Mouse (Mus musculus) thymus, adult 18-20 months (tissue): Measurements from ENCODE around the gene Myo18b.

Experiments
- DNase-seq, 2 experiments: peaks; one replicate each; pipeline ENCODE4 v3.0.0; 2022; ENCODE audit warnings: mixed read lengths in 2 of 2

Myo18b gene

DNA sequence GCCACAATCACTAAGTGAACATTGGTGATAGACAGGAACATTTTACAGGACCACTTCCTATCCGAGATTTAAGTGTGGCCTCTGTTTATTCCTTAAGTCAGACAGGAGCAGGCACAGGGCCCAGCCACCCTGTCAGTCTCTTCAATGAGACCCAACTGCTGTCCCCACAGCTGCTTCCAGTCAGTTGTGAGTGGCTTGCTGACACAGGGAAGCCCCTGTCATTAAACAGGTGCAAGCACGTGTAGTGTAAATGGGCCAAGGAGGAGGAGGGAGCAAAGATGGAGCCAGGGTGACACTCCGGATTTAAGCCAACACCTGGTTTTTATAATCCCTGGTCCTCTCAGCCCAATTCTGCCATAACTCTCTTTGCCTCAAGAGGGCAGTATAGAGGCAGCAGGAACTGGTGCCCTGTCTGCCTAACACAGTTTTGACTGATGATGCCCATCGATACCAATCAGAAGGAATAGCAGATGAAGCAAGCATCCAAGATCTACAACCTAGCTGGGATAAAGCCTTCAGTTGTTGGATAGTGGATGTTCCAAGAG, 19.2 kb downstream of the Myo18b start:
- DNase-seq, result no peak

- DNase-seq, result no peak
Measured at GRCm38 (mm10) chr5:112872999-112873398, 23.2 kb downstream of the Myo18b start.

DNA sequence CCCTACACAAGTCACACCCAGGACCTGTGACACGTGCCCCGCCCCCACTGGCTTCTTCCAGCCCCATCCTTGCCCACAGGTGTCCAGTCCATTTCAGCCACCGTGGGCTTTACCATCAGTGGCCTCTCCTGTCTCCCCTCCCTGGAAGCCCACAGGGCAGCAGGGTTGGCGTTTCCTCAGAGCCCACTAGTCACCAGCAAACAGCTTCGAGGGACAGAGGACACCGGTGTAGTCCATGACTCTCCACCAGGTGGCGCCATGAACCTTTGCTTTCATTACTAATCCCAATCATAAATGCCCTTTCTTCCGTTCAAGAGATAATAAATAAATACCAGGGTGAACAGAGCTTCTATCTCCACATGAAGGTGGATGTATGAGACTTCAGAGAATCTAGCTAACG, 25.4 kb downstream of the Myo18b start:
- DNase-seq, result peak in 1 of 2 experiments; percentile 17

- no peak for DNase-seq
Measured at GRCm38 (mm10) chr5:112868620-112869019, 27.5 kb downstream of the Myo18b start.

GRCm38 (mm10) chr5:112864719-112865367, 31.3 kb downstream of the Myo18b start:
- peak in 1 of 2 experiments; percentile 8 for DNase-seq

GRCm38 (mm10) chr5:112859379-112860035, 36.7 kb downstream of the Myo18b start:
- no peak for DNase-seq

DNA sequence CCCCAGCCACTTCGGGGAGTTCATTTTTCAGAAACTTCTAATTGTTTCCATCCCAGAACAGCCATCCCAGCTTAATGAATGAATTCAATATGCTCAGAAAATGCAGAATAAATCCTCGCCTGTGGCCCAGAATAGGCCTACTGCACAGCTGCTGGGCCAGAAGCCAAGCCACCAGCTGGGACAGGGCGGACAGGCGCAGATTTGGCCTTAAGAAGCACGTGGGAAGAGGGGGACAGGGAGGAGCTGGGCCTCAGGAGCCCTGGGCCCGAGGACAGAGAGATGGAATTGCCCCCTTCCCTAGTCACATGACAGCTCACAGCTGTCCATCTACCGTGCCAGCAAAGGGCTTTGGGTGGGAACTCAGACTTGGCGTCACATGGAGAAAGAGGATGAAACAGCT, 43.0 kb downstream of the Myo18b start:
- no peak for DNase-seq

- no peak for DNase-seq
Measured at GRCm38 (mm10) chr5:112851389-112851788, 44.8 kb downstream of the Myo18b start.

DNA sequence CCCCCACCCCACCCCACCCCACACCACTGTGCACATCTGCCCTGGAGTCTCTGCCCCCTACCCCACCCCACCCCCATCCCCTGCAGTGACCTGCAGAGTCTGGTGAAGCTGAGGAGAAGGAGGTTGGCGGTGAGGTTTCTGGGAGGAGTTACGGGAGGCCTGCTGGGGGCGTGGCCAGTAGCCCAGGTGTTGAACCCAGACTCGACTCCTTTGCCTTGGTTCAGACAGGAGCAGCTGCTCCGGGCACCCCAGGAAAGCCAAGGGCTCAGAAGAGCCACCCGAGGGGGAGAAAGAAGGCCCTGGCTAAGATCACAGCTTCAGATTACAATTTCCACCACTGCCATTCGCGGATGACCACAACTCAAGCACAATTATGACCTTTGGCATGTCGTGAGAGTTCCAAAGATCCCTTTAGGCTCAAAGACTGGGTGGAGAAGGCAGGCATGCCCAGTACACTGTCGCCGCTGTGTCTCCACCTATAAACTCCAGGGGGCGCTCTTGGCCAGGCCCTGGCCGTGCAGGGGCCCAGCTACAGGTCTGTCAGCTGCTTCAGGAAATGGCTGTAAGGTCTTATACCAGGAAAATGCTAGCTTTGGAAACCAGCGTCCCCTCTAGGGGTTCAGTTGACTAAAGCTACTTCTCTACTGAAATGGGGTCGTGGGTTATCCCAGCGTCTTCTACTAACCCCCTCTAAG, 47.4 kb downstream of the Myo18b start:
- DNase-seq, result no peak

DNA sequence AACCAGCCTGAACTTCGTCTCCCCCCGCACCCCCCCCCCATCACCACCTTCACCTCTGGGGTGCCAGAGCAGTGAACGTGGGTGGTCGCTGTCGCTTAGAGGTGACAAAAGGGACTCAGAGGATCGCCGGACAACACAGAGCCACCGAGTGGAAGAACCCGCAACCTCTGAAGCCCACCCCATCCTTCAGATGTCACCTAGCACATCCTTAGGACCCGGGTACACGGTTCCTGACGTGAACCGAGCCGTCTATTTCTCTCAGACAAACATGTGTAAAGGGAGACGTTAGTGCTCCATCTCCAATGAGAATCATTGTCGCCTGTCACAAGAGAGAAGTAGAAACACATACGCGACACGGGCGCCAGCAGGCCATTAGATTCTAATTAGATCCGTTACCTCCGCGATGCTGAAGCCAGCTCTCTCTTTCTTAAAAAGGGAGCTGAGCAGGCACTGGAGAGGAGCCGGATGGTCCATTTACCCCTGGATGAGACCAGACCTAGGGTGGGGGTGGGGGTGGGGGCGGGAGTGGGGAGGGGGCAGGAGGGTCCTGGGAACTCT, 48.1 kb downstream of the Myo18b start:
- no peak for DNase-seq

- DNase-seq, result no peak
Measured at GRCm38 (mm10) chr5:112846146-112846545, 50.0 kb downstream of the Myo18b start.

GRCm38 (mm10) chr5:112844460-112844859, 51.7 kb downstream of the Myo18b start:
- DNase-seq, result no peak

DNA sequence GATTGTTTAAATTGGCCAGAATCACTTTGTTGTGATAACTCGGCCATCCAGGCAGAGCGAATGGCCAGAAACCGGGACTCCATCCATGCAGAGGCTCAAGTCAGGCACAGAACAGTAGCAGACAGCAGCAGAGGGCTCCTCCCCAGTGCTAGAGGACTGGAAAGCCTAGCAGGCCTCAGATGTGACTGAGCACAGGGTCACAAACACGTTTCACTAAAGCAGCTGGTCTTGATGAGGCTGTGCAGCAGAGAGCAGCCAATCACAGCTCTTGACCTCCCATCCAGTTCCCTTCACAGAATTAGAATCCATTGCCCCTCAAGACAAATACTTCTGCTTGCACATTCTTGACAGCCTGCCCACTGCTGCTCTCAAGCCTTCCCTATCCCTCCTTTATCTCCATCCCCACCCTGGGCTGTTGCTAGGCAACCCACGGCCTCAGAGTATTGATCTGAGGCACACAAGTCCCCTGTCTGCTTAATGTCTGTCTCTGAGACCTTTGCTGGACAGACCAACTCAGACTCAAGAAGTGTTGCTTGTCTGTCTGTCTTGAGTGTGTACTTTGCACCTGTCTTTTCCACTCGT, 52.4 kb downstream of the Myo18b start:
- no peak for DNase-seq

- no peak for DNase-seq
Measured at GRCm38 (mm10) chr5:112842696-112843095, 53.5 kb downstream of the Myo18b start.

- DNase-seq, result no peak
Measured at GRCm38 (mm10) chr5:112841850-112842249, 54.3 kb downstream of the Myo18b start.

- no peak for DNase-seq
Measured at GRCm38 (mm10) chr5:112834896-112835295, 61.3 kb downstream of the Myo18b start.

DNA sequence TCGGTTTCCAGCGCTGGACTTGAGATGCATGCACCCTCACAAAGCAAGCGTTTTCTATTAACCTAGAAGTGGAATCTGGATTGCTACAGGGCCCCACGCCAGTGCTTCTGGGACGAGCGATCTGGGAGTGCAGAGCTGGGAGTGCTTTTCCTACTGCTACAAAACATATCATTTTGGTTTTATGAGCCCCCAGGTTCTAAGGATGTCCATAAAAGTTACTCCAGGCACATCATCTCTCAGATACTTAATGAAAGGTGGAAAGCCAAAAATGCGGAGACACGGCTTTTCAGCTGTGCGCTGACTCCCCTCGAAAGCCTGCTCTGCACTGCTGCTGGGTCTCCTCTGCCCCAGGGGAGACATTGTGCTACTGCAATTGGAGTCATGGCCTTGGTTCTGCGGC, 62.3 kb downstream of the Myo18b start:
- DNase-seq, result no peak

- DNase-seq, result no peak
Measured at GRCm38 (mm10) chr5:112825091-112825794, 70.9 kb downstream of the Myo18b start.

- no peak for DNase-seq
Measured at GRCm38 (mm10) chr5:112824376-112824775, 71.8 kb downstream of the Myo18b start.

DNA sequence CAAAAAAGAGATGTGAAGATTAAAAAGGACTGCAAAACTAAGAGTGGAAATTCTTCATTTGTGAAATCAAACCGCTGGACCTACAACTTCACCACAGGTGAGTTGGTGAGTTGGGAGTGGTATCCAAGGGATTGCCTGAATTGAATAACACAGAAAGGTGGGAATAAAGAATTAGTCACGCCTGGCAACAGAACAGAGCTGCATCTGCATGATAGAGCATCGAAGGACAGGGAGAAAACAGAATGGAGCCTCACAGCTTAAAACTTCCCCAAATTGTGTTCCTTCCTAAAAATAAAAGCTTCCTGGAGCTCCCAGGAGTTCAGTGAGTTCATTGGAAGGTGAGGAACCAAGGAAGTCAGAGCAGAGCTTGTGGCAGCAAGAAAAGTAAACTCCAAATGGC, 73.7 kb downstream of the Myo18b start:
- no peak for DNase-seq

DNA sequence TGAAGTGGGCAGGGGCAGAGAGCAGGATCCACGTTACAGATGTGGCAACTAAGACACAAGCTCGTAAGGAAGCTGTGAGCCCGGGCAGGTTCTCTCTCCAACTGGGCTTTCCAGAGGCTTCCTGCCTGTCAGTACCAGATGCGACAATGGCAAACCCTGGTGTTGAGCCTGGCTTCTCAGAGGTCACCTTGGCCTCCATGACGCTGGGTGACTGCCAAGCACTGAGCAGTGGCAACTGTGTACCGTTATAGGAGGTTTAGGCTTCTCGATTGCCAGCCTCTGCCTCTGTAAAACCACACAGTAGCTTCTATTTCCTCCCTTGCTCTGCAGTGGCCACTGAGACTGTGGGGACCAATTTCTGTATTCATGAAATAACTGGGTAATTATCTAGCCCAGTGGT, 81.1 kb downstream of the Myo18b start:
- DNase-seq, result no peak

DNA sequence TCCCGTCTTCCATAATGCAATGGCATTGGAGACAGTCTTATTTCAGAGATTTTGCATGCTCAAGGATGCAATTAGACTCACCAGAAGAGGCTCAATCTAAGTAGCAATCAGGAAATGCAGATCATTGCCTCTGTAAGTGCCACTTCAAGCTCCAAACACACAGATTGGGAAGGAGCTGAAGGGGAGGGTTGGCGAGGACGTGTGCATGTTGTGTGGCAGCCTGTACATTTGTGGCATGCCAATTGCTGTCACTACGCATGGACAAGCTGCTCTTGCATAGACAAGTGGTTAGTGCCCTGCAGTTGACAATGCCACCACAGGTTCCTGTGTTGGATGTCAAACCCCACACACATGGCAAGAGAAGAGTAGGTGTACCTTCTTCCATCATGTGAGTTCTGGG, 88.5 kb downstream of the Myo18b start:
- DNase-seq, result no peak
